Mouse (Mus musculus) bone marrow macrophage, adult 2 months (primary cell): ENCODE results near the gene 9130019O22Rik.

Experiments
- CTCF ChIP-seq: IDR thresholded peaks from 2 replicates; pipeline ENCODE4 v1.5.1; 2012; ENCODE audit warnings: low read depth, mild to moderate bottlenecking, low read length, moderate library complexity
- POLR2A ChIP-seq: IDR thresholded peaks from 2 replicates; pipeline ENCODE4 v1.6.1; 2012; ENCODE audit warnings: mild to moderate bottlenecking, low read depth, low read length, borderline replicate concordance

DNA sequence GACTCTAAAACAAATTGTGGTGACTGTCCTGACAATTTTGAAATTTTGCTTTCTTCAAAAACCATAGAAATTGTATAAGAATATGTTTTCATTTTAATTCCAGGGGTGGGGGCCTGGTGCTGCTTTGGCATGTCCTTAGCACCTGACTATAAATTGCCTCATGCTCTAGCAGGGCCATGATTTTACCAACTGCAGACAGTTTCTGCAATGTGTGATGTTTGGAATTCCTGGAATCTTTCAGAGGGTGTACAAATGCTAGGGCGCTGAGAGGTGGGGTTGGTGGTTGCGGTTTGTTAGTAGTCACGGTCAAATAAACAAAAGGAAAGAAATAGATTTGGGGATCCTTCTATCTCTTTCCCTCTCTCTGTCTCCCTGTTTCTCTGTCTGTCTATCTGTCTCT lies 20.7 kb downstream of the 9130019O22Rik start:
- no peak for TF ChIP-seq CTCF
- no peak for TF ChIP-seq POLR2A
